Mouse (Mus musculus) heart, embryonic 13.5 days (tissue): ENCODE results near the gene Xlr3c. TPM values are rescaled to one million over a fixed set of nuclear protein-coding genes. Genes with fewer than 3 reads are reported as not detected.
A peak's percentile ranks its signal among the peaks of the same experiment; 100 is the strongest.
"Not testable (repeated sequence)": the region's sequence is repeated elsewhere in the genome, so short reads cannot be mapped to it uniquely, and the experiment has no call there.

Experiments
- ATAC-seq: fragments of 200-750 bp; cut with Nextera tagmentation; 2 replicates; pipeline ENCODE4 v1.8.0; 2017; ENCODE audit warnings: moderate TSS enrichment; ENCODE audit not compliant: insufficient number of reproducible peaks, low FRiP score, low TSS enrichment; ENCODE audit errors: extremely low read depth
- H3K27ac ChIP-seq: fragments of 300-500 bp; sonication (generic); replicated peaks from 2 replicates; pipeline ENCODE4 v1.5.1; 2015; ENCODE audit warnings: moderate library complexity, mild to moderate bottlenecking, inconsistent platforms
- H3K27me3 ChIP-seq: fragments of 300-500 bp; sonication (generic); replicated peaks from 2 replicates; pipeline ENCODE4 v1.6.1; 2015; ENCODE audit warnings: mild to moderate bottlenecking, inconsistent platforms
- H3K36me3 ChIP-seq: fragments of 300-500 bp; sonication (generic); 2 replicates; pipeline ENCODE4 v1.6.1; 2015; ENCODE audit warnings: mild to moderate bottlenecking, inconsistent platforms
- H3K4me1 ChIP-seq: fragments of 300-500 bp; sonication (generic); 2 replicates; pipeline ENCODE4 v1.6.1; 2015; ENCODE audit warnings: inconsistent platforms
- H3K4me2 ChIP-seq: fragments of 300-500 bp; sonication (generic); 2 replicates; pipeline ENCODE4 v1.6.1; 2015; ENCODE audit warnings: inconsistent platforms, mild to moderate bottlenecking, moderate library complexity
- H3K4me3 ChIP-seq: fragments of 300-500 bp; sonication (generic); 2 replicates; pipeline ENCODE4 v1.5.1; 2015; ENCODE audit warnings: moderate library complexity, mild to moderate bottlenecking, inconsistent platforms
- H3K9ac ChIP-seq: fragments of 300-500 bp; sonication (generic); 2 replicates; pipeline ENCODE4 v1.6.1; 2015; ENCODE audit warnings: inconsistent platforms, mild to moderate bottlenecking, moderate library complexity
- H3K9me3 ChIP-seq: fragments of 300-500 bp; sonication (generic); 2 replicates; pipeline ENCODE4 v1.6.1; 2016; ENCODE audit warnings: inconsistent platforms
- WGBS: fragments of 180-500 bp; shearing (Covaris S2); methylation state at CpG from one replicate; pipeline ENCODE4 v1.1.7; 2015; ENCODE audit warnings: mixed read lengths; 5-methylcytosine and 5-hydroxymethylcytosine counted together
- polyA plus RNA-seq: library from polyadenylated mRNA; unstranded; fragments of >200 nt; fragmentation: Nextera tagmentation; extraction: Ambion mirVana; gene quantifications from 2 replicates; pipeline ENCODE4 v1.2.1, GENCODE M21; 2015

Xlr3c gene
- not detected in 2 replicates for polyA plus RNA-seq

- ATAC-seq, H3K9ac ChIP-seq, H3K9me3 ChIP-seq, H3K4me2 ChIP-seq, H3K4me1 ChIP-seq, H3K27me3 ChIP-seq, H3K4me3 ChIP-seq, H3K27ac ChIP-seq, H3K36me3 ChIP-seq: not testable (repeated sequence)
- WGBS, result 75% methylated on average over 14 of the region's 14 CpGs
Measured at GRCm38 (mm10) chrX:73265270-73265669, at the start of gene Xlr3c. TSS of gene Xlr3c (minus strand) at chrX:73265390.

DNA sequence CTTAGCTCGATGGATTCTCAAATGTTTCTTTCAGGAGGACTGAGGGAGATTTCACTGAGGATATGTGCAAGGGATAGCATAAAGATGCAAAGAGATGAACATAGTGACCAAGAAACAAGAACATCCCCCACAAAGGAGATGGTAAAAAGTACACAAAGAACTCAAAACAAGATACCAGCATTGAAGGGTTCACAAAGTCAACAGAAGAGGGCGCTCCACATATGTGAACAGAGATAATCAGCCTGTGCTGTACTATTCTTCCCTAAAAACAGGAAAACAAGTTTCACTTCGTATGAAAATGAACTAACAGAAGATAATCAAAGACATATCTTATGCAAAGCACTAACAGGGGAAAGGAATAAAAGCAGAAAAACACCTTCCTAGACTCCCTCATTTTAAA lies 47.3 kb upstream of the Xlr3c start:
- H3K9ac ChIP-seq, result no peak overlapping the region
- H3K4me2 ChIP-seq, result no peak overlapping the region
- H3K27me3 ChIP-seq, result peaks cover 30% of the 10 kb centered on the region
- 18% methylated on average over 3 of the region's 3 CpGs for WGBS
- no peaks in the 10 kb centered on the region for H3K4me1 ChIP-seq
- no peak overlapping the region for H3K27ac ChIP-seq
- H3K9me3 ChIP-seq, result no peaks in the 10 kb centered on the region
- no peak overlapping the region for H3K4me3 ChIP-seq
- no peaks in the 10 kb centered on the region for H3K36me3 ChIP-seq
- ATAC-seq, result no peak

- H3K27ac ChIP-seq, H3K27me3 ChIP-seq, H3K4me3 ChIP-seq, H3K4me2 ChIP-seq, ATAC-seq, H3K9ac ChIP-seq, H3K4me1 ChIP-seq, H3K9me3 ChIP-seq, H3K36me3 ChIP-seq: not testable (repeated sequence)
- WGBS, result 63% methylated on average over 9 of the region's 10 CpGs
Measured at GRCm38 (mm10) chrX:73295745-73296144, 30.6 kb upstream of the Xlr3c start.

GRCm38 (mm10) chrX:73292876-73293275 lies 27.7 kb upstream of the Xlr3c start, which contains the start of the genes Xlr5a and Xlr5c:
TSS of gene Xlr5a (minus strand) at chrX:73292976.
TSS of gene Xlr5c (minus strand) at chrX:73292976.
- not testable (repeated sequence) for H3K4me2 ChIP-seq, ATAC-seq, H3K4me1 ChIP-seq, H3K27me3 ChIP-seq, H3K4me3 ChIP-seq, H3K27ac ChIP-seq, H3K9ac ChIP-seq, H3K36me3 ChIP-seq, H3K9me3 ChIP-seq
- 81% methylated on average over 16 of the region's 17 CpGs for WGBS

DNA sequence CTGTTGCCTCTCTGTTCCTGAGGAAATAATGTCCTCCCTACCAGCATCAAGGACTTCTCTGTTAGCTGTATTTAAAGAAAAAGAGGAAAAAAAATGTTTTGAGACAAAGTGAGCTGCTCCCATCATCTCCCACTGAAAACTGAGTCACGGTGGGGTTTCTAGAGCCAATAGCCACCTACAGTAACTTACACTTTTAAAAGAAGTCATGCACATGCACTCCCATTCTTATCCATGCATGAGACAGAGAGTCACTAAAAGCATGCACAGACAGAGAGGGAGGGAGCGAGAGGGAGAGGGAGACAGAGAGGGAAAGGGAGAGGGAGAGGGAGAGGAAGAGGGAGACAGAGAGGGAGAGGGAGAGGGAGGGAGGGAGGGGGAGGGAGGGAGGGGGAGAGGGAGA lies 2.8 kb downstream of the Xlr3c start:
- not testable (repeated sequence) for H3K4me3 ChIP-seq, H3K4me1 ChIP-seq, H3K27ac ChIP-seq, H3K27me3 ChIP-seq, H3K9ac ChIP-seq, ATAC-seq, H3K36me3 ChIP-seq, H3K4me2 ChIP-seq, H3K9me3 ChIP-seq
- WGBS, result 91% methylated on average over 1 of the region's 2 CpGs

- not testable (repeated sequence) for H3K4me1 ChIP-seq, H3K4me3 ChIP-seq, H3K27ac ChIP-seq, H3K27me3 ChIP-seq, H3K9ac ChIP-seq, ATAC-seq, H3K4me2 ChIP-seq, H3K9me3 ChIP-seq, H3K36me3 ChIP-seq
- 77% methylated on average over 14 of the region's 14 CpGs for WGBS
Measured at GRCm38 (mm10) chrX:73242821-73243325, 22.3 kb downstream of the Xlr3c start, which contains the start of gene Xlr4c. TSS of gene Xlr4c (minus strand) at chrX:73243130.

- Histone ChIP-seq H3K4me3 (peak overlapping the region; percentile 68), H3K27ac (no peak overlapping the region), H3K27me3 (peaks cover 16% of the 10 kb centered on the region; the same call in 1 of the 2 replicates), H3K4me2 (peak overlapping the region; percentile 88), H3K4me1 (peaks cover 10% of the 10 kb centered on the region; the same call in 1 of the 2 replicates), H3K36me3 (no peaks in the 10 kb centered on the region), H3K9ac (peak overlapping the region; percentile 83), H3K9me3 (no peaks in the 10 kb centered on the region)
- ATAC-seq, result no peak
- 37% methylated on average over 3 of the region's 3 CpGs for WGBS
Measured at GRCm38 (mm10) chrX:73229288-73229687, 35.9 kb downstream of the Xlr3c start.

GRCm38 (mm10) chrX:73228606-73229214 lies 36.5 kb downstream of the Xlr3c start:
- Histone ChIP-seq H3K9ac (peak overlapping the region; percentile 83), H3K4me3 (peak overlapping the region; percentile 68), H3K36me3 (no peaks in the 10 kb centered on the region), H3K27ac (peak overlapping the region; percentile 91), H3K4me2 (peak overlapping the region; percentile 88), H3K27me3 (peaks cover 16% of the 10 kb centered on the region; the same call in 1 of the 2 replicates), H3K9me3 (no peaks in the 10 kb centered on the region), H3K4me1 (peaks cover 10% of the 10 kb centered on the region; the same call in 1 of the 2 replicates)
- peak; percentile 25; the same call in 1 of the 2 replicates for ATAC-seq
- WGBS, result 12% methylated on average over 38 of the region's 51 CpGs

- Histone ChIP-seq H3K4me2 (peak within 1 kb of the TSS; percentile 88), H3K4me1 (peaks cover 10% of the 10 kb centered on the region; the same call in 1 of the 2 replicates), H3K4me3 (peak within 1 kb of the TSS; percentile 68), H3K36me3 (no peaks in the 10 kb centered on the region), H3K9ac (peak within 1 kb of the TSS; percentile 83), H3K27me3 (peaks cover 16% of the 10 kb centered on the region; the same call in 1 of the 2 replicates), H3K27ac (peak within 1 kb of the TSS; percentile 91), H3K9me3 (no peaks in the 10 kb centered on the region)
- WGBS, result 14% methylated on average over 39 of the region's 39 CpGs
- peak; percentile 86 for ATAC-seq
Measured at GRCm38 (mm10) chrX:73227914-73228605, 37.1 kb downstream of the Xlr3c start, which contains the start of gene F8a. TSS of gene F8a (plus strand) at chrX:73228291.

DNA sequence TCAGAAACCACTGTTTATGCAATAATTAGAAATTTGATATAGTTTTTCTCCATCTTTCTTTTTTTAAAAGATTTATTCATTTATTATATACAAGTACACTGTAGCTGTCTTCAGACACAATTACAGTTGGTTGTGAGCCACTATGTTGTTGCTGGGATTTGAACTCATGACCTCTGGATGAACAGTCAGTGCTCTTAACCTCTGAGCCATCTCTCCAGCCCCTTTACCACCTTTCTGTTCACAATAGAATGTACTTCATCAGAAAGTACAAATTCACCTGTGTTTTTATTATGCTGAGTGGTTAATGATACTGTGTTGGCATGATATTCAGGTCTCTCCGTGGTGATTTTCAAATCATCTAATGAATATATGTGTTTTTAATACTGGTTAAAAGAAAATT lies 39.8 kb downstream of the Xlr3c start:
- H3K27me3 ChIP-seq, result peaks cover 16% of the 10 kb centered on the region; the same call in 1 of the 2 replicates

GRCm38 (mm10) chrX:73213819-73214564 lies 51.2 kb downstream of the Xlr3c start, which contains the start of gene Xlr4b:
TSS of gene Xlr4b (plus strand) at chrX:73214333.
- not testable (repeated sequence) for H3K36me3 ChIP-seq, ATAC-seq, H3K4me3 ChIP-seq, H3K4me1 ChIP-seq, H3K27me3 ChIP-seq, H3K4me2 ChIP-seq, H3K27ac ChIP-seq, H3K9me3 ChIP-seq, H3K9ac ChIP-seq
- 74% methylated on average over 12 of the region's 19 CpGs for WGBS

More for the DNA sequence above, 39.8 kb downstream of the Xlr3c start:
- H3K4me3 ChIP-seq, result no peak overlapping the region
- no peak for ATAC-seq
- H3K4me2 ChIP-seq, result no peak overlapping the region
- no peaks in the 10 kb centered on the region for H3K9me3 ChIP-seq
- no peak overlapping the region for H3K27ac ChIP-seq
- peaks cover 9% of the 10 kb centered on the region; the same call in 1 of the 2 replicates for H3K4me1 ChIP-seq
- no peaks in the 10 kb centered on the region for H3K36me3 ChIP-seq
- H3K9ac ChIP-seq, result no peak overlapping the region
- WGBS, result 48% methylated on average over 1 of the region's 1 CpGs
